Mouse (Mus musculus) c-Kit-positive CD71-positive TER-119-positive erythroid progenitor cells, embryonic 14.5 days (primary cell): ENCODE measurements at regions not wholly inside any gene's neighbourhood (a gene's known extent, or its start where the extent isn't known, plus 50 kb on each side); places are given as distances from the start of the nearest gene placed in this dataset.
A peak's percentile ranks its signal among the peaks of the same experiment; 100 is the strongest.

Experiments used
- DNase-seq: peaks from one replicate; pipeline ENCODE4 v3.0.0-alpha.2; 2013; ENCODE audit warnings: low spot score

DNA sequence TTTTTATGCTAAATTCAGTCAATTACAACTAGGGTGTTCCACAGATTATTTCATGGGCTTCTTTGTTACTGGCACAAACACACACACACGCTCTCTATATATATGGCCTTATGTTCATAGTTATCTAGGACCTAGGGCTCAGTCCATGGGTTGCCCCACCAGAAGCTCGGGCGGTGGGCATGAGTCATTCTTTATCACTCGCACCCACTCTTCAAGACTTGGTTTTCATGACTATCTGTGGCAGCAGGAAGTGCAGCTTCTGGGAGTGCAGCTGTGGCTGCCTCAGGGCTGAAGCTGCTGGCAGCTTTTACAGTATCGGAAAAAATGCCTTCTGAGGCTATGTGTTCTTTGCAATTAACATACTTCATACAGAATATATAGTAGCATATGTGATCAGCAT, 198.7 kb downstream of the Ipo11 start:
- DNase-seq = no peak

DNA sequence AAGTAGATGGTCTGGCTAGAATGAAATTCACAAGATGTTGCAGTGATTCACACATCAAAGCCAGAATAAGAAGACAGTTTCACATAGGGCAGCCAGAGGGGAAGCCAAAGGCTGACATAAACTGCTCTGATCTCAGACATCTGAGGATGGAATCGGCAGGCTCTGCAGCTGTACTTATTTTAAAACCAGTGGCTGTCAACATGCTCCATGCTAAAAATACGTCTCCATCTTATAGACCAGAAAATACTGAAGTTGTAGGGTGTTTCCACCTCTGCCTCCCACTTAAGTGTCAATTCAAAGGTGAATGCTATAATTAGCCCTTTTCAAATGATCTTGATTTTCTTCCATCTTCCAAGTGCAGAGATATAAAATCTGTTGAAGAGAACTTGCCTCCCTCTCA, 202.4 kb downstream of the Ipo11 start:
- no peak for DNase-seq

DNA sequence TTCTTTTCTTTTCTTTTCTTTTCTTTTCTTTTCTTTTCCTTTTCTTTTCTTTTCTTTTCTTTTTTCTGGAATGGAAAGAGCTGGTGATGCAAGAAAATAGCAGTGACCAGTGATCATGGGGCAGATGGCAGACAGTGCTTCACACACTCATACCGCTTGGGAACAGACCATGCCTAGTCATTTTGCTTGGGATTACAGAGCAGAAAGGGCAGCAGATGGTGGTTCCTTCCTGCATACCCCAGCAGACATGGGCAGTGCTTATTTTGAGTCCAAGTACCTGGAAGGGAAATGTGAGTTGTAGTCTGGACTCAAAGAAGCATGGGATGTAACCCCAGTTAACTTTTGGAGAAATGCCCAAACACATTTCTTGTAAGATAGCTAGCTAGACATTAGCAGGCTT, 203.9 kb downstream of the Ipo11 start:
- DNase-seq = no peak

DNA sequence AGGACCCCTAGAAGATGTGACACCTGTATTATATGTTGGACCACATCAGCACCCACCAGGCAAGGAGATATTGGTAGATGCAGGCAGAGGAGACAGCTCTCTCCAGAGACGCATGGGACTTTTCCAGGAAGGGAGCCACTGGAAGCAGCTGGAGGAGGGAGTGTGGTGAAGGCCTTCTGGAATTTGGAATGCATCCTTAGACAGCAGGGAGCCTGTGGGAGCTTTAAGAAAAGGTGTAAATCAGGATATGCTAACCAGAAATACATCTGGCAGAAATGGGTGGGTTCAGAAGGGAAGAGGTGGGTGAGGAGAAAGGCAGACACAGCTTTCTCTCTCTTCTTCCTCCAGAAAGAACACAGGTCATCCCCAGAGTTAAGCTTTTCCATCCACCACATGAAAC, 213.4 kb downstream of the Ipo11 start:
- no peak for DNase-seq

DNA sequence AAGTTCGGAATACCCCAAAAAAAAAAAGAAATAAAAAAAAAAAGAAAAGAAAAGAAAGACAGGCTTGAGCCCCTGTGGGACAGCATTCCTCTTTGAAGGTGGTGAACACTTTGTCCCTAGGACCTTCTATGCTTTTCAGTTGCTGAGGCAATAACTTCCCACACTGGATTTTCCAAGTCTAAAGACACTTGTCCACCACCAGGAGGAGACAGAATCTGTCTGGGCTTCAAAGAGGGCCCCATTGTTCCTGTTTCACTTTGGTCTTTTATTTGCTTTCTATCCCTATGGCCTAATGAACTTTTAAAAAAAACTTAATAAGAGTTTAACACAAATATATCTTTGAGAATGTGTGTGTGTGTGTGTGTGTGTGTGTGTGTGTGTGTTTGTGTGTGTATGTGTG, 215.6 kb downstream of the Ipo11 start:
- no peak for DNase-seq

DNA sequence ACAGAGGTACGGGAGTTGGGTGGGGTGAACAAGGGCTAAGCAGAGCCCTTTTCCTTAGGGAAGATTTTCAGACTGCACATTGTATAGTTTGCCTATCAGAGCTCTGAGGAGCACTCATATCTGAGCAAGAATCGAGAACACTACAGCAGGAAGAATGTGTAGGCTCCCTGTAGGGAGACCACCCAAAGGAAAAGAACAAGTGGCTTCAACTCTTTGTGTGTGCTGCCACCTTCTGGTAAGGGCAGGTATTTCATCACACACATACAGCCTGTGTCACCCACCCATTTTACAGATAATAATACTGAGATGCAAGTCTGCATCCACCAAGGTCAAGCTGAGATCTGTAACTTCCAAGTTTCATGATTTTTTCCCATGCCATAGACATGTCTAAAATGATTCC, 221.0 kb downstream of the Ipo11 start:
- DNase-seq = peak; percentile 33

DNA sequence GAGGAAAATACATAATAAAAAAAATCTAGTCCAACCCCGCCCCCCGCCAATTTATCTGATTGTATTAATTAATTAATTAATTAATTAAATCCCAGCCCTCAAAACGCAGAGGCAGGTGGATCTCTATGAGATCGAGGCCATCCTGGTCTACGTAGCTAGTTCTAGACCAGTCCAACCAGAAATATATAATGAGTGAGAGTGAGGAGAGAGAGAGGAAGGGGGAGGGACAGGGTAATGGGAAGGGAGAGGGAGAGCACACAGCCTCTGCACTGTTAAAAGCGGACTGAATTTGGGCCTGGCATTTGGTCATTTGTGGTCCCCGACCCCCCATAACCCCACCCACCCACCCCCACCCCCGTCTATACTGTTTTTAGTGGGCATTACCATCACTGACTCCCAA, 221.5 kb downstream of the Ipo11 start:
- no peak for DNase-seq

DNA sequence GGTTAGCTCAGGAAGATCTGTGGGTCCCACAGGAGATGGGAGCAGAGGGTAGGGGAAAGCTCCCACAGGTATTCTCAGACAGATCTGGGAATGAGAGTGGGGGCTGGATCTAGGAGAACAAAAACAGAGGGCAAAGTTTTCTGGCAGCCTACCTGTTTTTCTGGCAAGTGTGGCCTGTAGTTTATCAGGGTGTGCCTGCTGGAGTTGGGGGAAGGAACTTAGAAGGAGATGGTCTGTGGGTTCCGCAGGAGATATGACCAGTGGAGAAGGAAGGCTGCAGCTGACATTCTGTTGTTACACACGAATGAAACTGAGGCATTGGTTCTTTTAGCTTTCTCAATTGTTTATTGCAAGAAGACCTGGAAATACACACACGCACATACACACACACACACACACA, 226.2 kb downstream of the Ipo11 start:
- no peak for DNase-seq

DNA sequence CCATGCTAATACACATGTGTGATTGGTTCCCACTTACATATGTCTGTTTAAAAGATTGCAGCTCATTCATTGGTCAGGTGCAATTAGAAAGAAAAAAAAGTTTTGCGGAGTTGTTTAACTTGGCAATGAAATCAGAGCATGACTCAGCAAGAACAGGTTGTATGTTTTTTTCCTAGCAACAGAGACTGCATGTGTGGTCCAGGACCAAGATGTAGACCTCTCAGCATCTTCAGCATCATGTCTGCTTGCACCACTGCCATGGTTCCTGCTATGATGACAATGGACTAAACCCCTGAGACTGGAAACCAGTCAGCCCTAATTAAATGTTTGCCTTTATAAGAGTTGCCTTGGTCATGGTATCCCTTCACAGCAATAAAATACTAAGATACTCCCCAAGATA, 236.4 kb downstream of the Ipo11 start:
- DNase-seq = no peak

DNA sequence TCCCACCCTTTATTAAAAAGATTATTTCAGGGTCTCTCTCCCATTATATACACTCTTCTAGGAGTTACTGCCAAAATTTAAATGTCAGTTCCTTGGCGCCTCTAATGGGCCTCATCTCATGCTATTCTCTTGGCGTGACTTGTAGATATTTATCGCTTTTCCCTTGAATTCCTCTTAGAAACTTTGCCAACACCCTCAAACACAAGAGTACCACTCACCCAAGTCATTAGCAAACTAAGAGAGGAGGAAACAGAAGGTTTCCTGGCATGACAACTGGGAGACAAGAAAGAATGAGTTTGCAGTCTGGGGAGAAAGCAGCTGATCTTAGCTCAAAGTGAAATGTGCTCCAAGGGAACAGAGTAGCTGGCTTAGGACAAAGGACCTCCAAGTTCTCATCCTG, 236.8 kb downstream of the Ipo11 start:
- no peak for DNase-seq

DNA sequence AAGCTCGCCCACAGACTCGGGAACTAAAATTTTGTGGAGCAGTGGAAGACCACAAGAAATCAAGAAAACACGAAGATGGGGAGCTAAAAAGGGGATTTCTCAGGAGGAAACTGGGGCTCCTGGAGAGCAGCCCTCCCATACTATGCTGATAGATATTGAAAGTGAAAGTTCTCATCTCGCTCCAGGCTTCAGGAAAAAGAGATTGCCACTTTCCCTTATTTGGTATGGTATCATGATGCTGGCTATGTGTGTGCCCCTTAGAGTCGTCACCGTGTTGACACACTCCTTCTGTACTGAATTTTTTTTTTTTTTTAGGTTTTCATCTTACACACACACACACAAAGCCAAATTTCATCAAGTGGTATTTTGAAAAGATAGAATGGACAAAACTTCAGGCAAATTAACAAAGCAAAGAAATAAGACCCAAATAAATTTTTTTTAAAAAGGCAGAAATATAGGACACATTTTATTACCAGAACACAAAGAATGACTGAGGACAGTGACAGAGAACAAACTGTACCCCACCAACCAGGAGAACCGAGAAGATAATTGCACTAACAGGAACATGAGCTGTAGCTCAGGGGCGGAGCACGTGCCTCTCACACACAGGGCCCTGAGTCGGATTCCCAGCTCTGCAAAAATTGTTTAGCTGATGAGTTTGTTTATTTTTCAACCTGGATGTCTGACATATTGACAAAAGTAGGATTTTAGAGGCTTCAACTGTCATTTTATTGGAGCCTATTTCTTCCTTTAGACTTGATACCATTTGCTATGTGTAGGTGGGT, 244.8 kb downstream of the Ipo11 start:
- DNase-seq = no peak

DNA sequence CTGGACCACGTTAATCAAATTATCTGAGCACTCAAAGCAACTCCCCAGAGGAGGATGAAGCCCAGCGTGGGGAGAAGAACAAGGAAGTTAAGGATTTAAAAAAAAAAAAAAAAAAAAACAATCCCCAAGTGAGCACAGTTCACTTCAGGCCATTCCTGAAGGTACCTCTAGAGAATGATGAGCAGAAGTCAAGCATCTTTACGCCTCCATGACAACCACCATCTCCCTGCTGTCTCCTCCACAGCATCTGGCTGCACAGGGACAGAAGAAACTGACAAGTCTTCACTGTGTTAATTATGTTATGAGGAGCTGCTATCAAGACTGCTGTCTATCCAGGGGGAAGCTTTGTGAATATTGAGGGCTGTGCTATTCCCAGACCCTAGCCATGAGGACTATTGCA, 246.6 kb downstream of the Ipo11 start:
- no peak for DNase-seq

DNA sequence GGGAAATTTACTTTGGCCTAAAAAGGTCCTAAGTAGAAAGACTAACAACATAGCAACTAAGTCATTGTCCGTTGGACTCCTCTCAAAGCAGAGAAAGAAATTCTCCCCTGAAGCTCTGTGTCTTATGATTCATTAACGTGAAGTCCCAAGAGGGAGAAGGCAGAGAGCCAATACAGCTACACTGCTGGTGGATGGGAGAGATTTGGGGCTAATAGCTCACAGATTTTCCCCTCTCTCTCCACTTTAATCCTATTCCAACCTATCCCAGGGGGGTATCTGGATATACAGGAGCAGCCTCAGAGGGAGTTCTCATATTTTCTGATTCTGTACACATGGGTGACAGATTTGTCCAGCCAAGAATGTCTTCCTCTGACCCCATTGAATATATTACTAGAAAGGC, 247.1 kb downstream of the Ipo11 start:
- no peak for DNase-seq

DNA sequence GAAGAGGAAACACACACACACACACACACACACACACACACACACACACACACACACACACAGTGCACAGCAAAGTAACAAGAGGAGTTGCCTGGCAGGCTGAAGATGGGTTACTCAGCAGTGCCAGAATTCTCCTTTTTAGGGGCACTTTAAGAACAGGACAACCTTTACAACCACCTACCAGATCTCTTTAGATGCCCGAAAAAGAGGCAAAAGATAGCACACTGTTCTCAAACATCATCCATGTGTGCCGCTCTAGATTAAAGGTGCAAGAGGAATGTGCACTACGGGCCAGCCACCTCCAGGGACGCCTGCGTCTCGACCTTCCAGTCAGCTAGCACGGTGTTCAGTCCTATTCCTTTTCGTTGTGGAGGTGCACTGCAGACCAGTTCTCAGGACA, 247.7 kb downstream of the Ipo11 start:
- DNase-seq = no peak

DNA sequence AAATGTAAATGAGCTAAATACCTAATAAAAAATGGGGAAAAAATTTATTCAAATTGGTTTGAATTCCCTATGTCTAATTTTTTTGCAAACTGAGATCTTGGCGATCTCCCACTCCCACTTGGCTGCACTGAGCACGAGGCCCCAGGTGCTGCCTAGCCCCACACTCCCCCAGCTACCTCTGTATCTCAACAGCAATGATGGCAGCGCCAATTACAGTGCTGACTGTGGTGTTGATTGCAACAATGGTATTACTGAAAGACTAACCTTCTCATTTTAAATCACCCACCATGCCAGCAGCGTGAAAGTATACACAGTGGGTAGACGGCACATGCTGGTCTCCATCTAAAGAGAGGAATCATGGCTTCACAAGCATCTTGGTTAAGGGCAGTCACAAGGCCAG, 267.1 kb downstream of the Ipo11 start:
- no peak for DNase-seq

DNA sequence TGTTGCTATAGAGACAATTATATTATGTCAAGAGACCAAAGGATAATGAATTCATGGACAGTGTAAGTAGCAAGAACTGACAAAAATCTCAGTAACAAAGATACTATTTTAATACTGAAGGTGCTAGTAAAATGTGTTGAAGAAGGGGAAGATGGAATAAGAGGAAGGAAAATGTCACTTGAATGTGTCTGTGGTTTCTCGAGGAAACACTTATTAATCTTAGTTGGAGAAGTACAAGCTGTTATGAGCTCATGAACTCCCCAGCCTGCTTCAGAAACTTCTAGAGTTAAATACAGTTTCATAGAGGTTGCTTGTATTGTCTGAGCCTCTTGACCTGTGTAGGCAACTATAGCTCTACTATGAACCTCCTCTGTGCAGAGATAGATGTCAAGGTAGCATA, 274.6 kb downstream of the Ipo11 start:
- DNase-seq = no peak

DNA sequence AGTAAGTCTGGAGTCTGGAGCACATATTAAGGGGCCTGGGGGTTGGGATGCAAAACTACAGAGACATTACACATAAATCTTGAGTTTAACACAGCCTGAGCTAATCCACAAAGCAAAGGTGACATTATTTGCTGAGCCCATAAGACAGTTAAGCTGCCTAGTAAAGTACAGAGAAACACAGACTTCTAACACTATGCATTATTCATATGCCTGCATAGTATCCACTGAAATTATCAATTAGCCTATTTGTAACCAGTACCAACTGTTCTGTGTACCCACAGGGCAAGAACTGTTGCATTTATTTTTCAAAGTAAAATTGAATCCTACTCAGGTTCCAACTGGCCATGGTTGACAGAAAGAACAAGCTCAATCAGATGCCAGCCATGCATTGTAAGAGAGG, 287.4 kb downstream of the Ipo11 start:
- no peak for DNase-seq

DNA sequence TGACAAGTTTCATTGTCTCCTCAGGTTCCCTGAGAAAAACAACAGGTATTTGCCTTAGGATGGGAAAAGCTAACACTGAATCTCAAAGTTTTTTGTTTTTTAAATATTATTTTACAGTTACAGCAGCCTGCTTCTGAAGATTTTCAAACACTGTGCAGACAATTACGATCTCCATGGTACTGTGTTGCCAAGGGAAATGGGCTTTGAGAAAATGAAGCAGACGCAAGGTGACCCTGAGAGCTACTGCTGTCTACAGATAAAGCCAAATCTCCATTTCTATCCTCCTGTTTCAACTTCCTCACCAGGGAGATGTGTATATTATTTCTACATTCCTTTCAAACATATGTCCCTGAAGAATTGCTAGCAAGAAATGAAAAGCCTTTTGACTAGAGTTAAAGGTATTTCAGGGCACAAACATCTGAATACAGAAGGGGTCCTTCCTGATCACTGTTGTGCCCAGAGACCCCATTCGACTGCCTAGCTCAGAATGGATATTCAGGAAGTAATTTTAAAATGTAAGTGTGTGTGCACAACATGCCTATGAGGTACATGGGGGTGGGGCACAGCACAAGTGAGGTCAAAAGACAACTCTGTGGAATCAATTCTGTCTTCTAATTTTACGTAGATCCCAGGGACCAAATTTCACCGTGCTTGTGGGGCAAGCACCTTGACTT, 293.3 kb downstream of the Ipo11 start:
- DNase-seq = no peak

DNA sequence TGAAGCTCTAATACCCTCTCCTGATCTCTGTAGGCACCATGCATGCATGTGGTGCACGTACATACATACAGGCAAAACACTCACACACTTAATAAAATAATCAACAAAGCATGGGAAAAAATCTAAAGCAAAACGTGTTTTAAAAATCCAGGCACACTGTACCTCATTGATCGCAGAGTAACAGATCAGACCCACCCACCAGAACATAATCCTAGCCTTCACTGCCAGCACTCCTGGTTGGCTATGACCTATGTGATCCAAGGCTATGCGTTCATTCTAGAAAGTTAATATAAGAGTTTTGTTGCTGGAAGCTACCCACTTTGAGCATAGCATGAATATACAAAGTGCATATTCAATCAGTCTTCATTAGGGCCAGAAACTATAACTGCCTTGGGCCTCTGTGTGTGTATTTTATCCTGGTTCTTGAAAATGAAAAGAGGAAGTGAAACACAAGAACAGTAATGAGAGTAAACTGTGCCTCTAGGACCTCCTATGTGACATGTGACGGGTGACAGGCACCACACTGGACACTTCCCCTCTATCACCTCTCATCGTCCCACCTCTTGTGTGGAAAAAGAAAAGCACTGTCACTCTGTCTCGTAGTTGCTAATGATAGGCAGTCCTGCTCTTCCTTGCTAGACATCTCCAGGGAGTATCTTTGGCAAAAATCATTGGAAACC, 297.9 kb downstream of the Ipo11 start:
- DNase-seq = no peak

DNA sequence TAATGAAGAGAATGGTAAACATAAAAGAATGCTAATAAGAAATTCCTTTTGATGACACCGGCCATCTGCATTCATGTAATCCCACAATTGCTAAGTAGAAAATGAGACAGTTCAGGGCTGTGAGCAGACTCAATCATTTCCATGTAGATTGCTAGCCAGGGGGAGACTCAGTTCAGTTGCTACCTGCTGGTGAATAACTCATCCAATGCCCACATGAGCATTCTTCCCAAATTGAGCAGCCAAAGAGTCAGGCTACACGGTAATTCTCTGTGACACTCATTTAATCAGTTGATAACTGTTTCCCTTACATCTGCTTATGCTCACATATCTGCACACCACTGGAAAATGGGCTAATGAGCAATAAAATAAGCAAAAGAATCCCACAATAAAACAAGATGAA, 345.0 kb downstream of the Ipo11 start:
- DNase-seq = no peak

DNA sequence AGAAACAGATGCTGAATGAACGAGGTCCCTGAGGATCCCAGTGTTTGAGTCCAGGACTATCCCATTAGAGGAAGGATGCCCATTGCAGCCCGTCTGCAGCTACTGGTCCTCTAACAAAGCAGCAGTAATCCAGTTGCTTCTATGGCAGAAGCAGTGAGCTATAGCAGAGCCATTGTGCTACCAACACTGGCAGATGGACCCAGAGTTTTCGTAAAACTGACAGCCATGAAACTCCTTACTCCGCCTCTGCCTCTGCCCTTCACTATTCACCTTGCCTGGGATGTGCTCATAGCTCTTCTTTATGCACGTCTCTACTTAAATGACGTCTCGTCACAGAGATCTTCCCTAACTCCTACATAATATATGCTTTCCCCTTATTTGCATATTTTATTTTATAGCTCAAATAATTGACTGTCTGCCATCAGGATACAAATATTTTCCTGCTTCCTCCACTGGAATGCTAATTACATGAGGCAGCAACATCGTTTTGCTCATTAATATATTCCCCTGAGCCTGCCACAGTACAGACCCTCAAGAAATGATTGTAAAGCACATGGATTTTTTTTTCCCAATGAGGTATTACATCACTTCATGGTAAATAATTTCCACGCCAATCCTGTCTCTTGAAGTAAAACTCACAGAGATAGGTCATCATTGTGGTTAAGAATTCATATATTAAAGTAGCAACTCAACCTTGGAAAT, 368.9 kb downstream of the Ipo11 start:
- DNase-seq = no peak

DNA sequence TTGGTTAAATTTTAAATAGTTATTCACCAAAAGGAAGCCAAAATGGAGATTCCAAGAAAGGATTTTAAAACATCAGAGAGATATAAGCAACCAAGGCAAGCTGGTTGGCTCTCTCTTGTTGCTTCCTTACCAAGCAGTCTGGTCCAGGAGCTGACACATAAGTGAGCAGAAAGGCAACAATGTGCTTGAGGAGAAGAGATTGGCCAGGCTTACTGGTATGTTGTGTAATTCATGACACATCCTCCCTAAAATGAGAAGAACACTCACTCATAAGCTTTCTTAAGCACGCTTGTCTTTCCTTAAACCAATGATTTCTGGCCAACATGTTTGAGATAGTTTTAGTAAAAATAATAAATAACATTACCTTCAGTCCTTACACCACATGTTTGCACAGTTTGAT, 374.2 kb downstream of the Ipo11 start:
- no peak for DNase-seq

DNA sequence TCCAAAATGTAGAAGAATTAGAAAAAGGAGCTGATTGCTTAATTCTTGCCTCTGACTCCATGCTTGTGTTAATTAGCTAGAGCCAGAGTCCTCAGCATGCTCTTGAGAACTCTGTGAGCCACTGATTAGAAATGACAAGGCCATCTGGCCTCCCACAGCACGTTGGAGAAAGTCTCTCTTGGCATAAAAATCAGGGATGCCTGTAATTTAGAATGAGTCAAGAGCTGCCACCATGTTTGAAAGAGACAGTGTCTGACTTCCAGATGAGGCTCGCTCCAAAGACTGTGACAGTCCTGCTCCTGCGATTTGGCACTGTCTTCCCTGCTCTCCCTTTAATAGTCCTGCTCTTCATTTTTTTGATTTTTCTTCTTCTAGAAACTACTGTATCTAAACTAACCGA, 374.6 kb downstream of the Ipo11 start:
- no peak for DNase-seq
